20 mouse cellular contexts compared by ENCODE assay signal in the genomic region with DNA sequence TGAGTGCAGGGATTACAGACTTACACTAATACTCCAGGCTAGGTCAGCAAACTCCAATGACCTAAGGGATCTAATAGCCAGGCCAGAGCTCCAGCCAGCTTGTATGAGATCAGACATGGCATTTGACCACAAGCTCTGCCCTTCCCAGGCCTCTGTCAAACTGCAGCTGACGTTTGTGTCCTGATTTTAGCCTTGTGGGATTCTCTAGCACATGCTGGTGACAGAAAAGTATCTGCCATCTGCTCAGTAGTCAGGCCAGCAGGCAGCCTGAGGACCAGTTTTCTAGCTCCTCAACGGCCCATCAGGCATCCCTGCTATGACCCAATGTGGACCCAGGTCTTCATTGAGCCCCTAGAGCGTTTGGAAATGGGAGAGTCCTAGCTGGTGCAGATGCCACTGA.
DNase-seq lines count a peak whose midpoint lies in the region; ATAC-seq lines count a peak whose summit lies in the region.
"Had no signal": no experiment of that assay in that cellular context is flagged by ENCODE, and none has a peak within 500 bp of the region (broad histone marks: within the 10 kb centered on the region; RNA-seq: fewer than 3 reads in every experiment).

No protein-coding gene starts in this region.

- peak; percentile 77 for ATAC-seq in cerebellum, adult (ENCODE audit: insufficient number of reproducible peaks, low FRiP score, low TSS enrichment)
- ATAC-seq in forebrain, embryonic 11.5 days (replicated peaks; ENCODE audit: low FRiP score), result no peak
- ATAC-seq: activated CD4-positive, CD25-positive, alpha-beta regulatory T cell, adult 4 months; forebrain, embryonic 15.5 days; midbrain, embryonic 13.5 days had no signal

- no peak for DNase-seq in cerebellum, postnatal 4 days (ENCODE audit: low spot score in 2 of 2)
- DNase-seq in Muller cell, postnatal 12 days (ENCODE audit: inconsistent ontology term), result peak; percentile 7
- DNase-seq in cerebellum, adult 9-10 months, result peak; percentile 93
- peak; percentile 54 for DNase-seq in gastrocnemius, postnatal 14 days
- DNase-seq in kidney, postnatal 36 days, result no peak
- DNase-seq in forebrain, embryonic 11.5 days (ENCODE audit: low spot score), result no peak
- DNase-seq in urinary bladder, postnatal 14 days (ENCODE audit: low spot score), result no peak
- DNase-seq: adrenal gland, postnatal 14 days; kidney, adult 18-20 months; lung, postnatal 10 days had no signal

- H3K27me3 ChIP-seq in forebrain, embryonic 11.5 days (ENCODE audit: control insufficient read depth, insufficient read depth, low read length), result no peaks in the 10 kb centered on the region
- H3K27me3 ChIP-seq: forebrain, embryonic 15.5 days; hindbrain, embryonic 12.5 days; limb, embryonic 15.5 days; midbrain, embryonic 13.5 days; neural tube, embryonic 12.5 days had no signal

- no peak overlapping the region for H3K4me2 ChIP-seq in forebrain, embryonic 11.5 days (ENCODE audit: low read depth, low read length, severe bottlenecking)
- H3K4me2 ChIP-seq: forebrain, embryonic 15.5 days; hindbrain, embryonic 12.5 days; limb, embryonic 15.5 days; midbrain, embryonic 13.5 days; neural tube, embryonic 12.5 days had no signal

- peaks cover 10% of the 10 kb centered on the region; the same call in 1 of the 2 replicates for H3K4me1 ChIP-seq in forebrain, embryonic 11.5 days (replicated peaks; ENCODE audit: control insufficient read depth, insufficient read depth, low read length)
- H3K4me1 ChIP-seq: limb, embryonic 15.5 days had no signal

- H3K9me3 ChIP-seq in forebrain, embryonic 11.5 days (ENCODE audit: control insufficient read depth, low read length), result no peaks in the 10 kb centered on the region; the same call in 1 of the 2 replicates
- H3K9me3 ChIP-seq: forebrain, embryonic 15.5 days; limb, embryonic 15.5 days; midbrain, embryonic 13.5 days had no signal

- H3K36me3 ChIP-seq in forebrain, embryonic 11.5 days (ENCODE audit: control insufficient read depth, insufficient read depth, low read length), result no peaks in the 10 kb centered on the region
- H3K36me3 ChIP-seq: hindbrain, embryonic 12.5 days; midbrain, embryonic 13.5 days; neural tube, embryonic 12.5 days had no signal

- no peak overlapping the region for H3K9ac ChIP-seq in forebrain, embryonic 11.5 days (ENCODE audit: low read length)
- H3K9ac ChIP-seq: forebrain, embryonic 15.5 days; hindbrain, embryonic 12.5 days; limb, embryonic 15.5 days; midbrain, embryonic 13.5 days; neural tube, embryonic 12.5 days had no signal

- 81% methylated on average over 3 of the region's 3 CpGs for WGBS in forebrain, embryonic 11.5 days

- intact Hi-C loops in gastrocnemius, postnatal 14 days (cut with DNase I; ENCODE audit: low total_unique reads), result no loop called here

- H3K4me3 ChIP-seq in forebrain, embryonic 11.5 days (ENCODE audit: low read depth, low read length), result no peak overlapping the region
- H3K4me3 ChIP-seq: erythroblast, embryonic 14.5 days; forebrain, embryonic 15.5 days; heart, embryonic 10.5 days; hindbrain, embryonic 12.5 days; limb, embryonic 15.5 days; midbrain, embryonic 13.5 days; neural tube, embryonic 12.5 days had no signal

- no peak overlapping the region for H3K27ac ChIP-seq in forebrain, embryonic 11.5 days (ENCODE audit: low read depth, low read length)
- H3K27ac ChIP-seq: forebrain, embryonic 15.5 days; heart, embryonic 10.5 days; hindbrain, embryonic 12.5 days; kidney, postnatal 0 days; limb, embryonic 15.5 days; midbrain, embryonic 13.5 days; neural tube, embryonic 12.5 days had no signal

Comparison
In these comparisons a context has a peak if more than half of its experiments do, and no peak if none do; other contexts are left out.
1. DNase-seq: peak in Muller cell, postnatal 12 days (single experiment), cerebellum, adult 9-10 months (single experiment) and gastrocnemius, postnatal 14 days (single experiment); none in cerebellum, postnatal 4 days (0 of 2), kidney, postnatal 36 days (0 of 2), forebrain, embryonic 11.5 days (single experiment) and urinary bladder, postnatal 14 days (single experiment).